Mouse (Mus musculus) neural tube, embryonic 14.5 days (tissue): ENCODE data around the gene Aox2. TPM values are rescaled to one million over a fixed set of nuclear protein-coding genes. Genes with fewer than 3 reads are reported as not detected.
"Not testable (repeated sequence)": the region's sequence is repeated elsewhere in the genome, so short reads cannot be mapped to it uniquely, and the experiment has no call there.

Experiments used
- ATAC-seq: fragments of 200-750 bp; cut with Nextera tagmentation; 2 replicates; pipeline ENCODE4 v1.8.0; 2017; ENCODE audit warnings: low read depth, mild to moderate bottlenecking, moderate TSS enrichment, moderate library complexity
- H3K27ac ChIP-seq: fragments of 300-500 bp; sonication (generic); 2 replicates; pipeline ENCODE4 v1.5.1; 2014; ENCODE audit warnings: low read depth, mild to moderate bottlenecking, control low read depth, low read length, moderate library complexity, mixed read lengths
- H3K27me3 ChIP-seq: fragments of 300-500 bp; sonication (generic); 2 replicates; pipeline ENCODE4 v1.6.1; 2014; ENCODE audit warnings: low read length; ENCODE audit not compliant: control insufficient read depth, insufficient read depth
- H3K36me3 ChIP-seq: fragments of 300-500 bp; sonication (generic); 2 replicates; pipeline ENCODE4 v1.6.1; 2014; ENCODE audit warnings: low read length, mixed read lengths; ENCODE audit not compliant: control insufficient read depth, insufficient read depth
- H3K4me1 ChIP-seq: fragments of 300-500 bp; sonication (generic); 2 replicates; pipeline ENCODE4 v1.6.1; 2014; ENCODE audit warnings: low read length; ENCODE audit not compliant: control insufficient read depth, insufficient read depth
- H3K4me2 ChIP-seq: fragments of 300-500 bp; sonication (generic); 2 replicates; pipeline ENCODE4 v1.6.1; 2014; ENCODE audit warnings: mild to moderate bottlenecking, low read depth, low read length, control low read depth
- H3K4me3 ChIP-seq: fragments of 300-500 bp; sonication (generic); 2 replicates; pipeline ENCODE4 v1.5.1; 2014; ENCODE audit warnings: low read depth, low read length, control low read depth, mixed read lengths
- H3K9ac ChIP-seq: fragments of 300-500 bp; sonication (generic); replicated peaks from 2 replicates; pipeline ENCODE4 v1.6.1; 2014; ENCODE audit warnings: low read depth, mild to moderate bottlenecking, control low read depth, low read length, mixed read lengths
- H3K9me3 ChIP-seq: fragments of 300-500 bp; sonication (generic); 2 replicates; pipeline ENCODE4 v1.6.1; 2016; ENCODE audit warnings: low read length; ENCODE audit not compliant: control insufficient read depth
- WGBS: fragments of 180-500 bp; shearing (Covaris S2); extraction: QIAGEN DNeasy Blood & Tissue Kit; methylation state at CpG from one replicate; pipeline ENCODE4 v1.1.7; 2014; 5-methylcytosine and 5-hydroxymethylcytosine counted together
- polyA plus RNA-seq: library from polyadenylated mRNA; unstranded; fragments of >200 nt; fragmentation: Nextera tagmentation; extraction: Ambion mirVana; gene quantifications from 2 replicates; pipeline ENCODE4 v1.2.1, GENCODE M21; 2014

Gene Aox2
- polyA plus RNA-seq, 1 experiment from 2014 or later, result not detected

GRCm38 (mm10) chr1:58348712-58349111 is 70.6 kb downstream of the Aox2 start:
- no peaks in the 10 kb centered on the region for H3K4me1 ChIP-seq
- no peaks in the 10 kb centered on the region for H3K9me3 ChIP-seq
- H3K27ac ChIP-seq, result no peak overlapping the region
- H3K27me3 ChIP-seq, result no peaks in the 10 kb centered on the region
- H3K4me2 ChIP-seq, result no peak overlapping the region
- H3K4me3 ChIP-seq, result no peak overlapping the region
- H3K36me3 ChIP-seq, result no peaks in the 10 kb centered on the region
- WGBS, result 83% methylated on average over 6 of the region's 6 CpGs
- no peak for ATAC-seq
- no peak overlapping the region for H3K9ac ChIP-seq

DNA sequence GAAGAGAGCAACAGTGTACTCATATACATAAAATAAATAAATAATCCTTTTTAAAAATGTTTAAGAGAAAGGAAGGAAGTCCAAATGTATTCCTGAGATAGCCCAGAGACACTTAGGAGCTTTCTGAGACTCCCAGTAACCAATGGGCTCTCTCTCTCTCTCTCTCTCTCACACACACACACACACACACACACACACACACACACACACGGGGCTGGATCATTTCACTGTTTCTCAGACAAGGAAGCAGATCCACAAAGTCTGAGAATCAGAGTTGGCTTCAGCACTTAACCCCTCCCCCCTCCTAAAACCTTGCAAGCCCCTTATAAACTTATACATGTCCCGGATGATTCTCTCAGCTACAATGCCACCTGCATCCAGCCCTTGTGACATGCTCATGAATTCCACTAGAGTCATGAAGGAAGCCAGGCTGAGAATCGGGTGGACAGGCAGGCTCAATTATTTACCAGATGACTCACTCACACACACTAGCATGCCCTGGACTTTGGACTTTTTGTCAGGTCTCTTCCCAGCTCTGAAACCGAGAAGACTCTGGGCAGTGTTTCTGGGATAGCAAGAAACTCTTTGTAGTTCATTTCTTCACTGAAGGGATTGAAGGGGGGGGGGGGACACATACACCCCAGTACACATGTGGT is 75.2 kb downstream of the Aox2 start:
- no peak for ATAC-seq
- Histone ChIP-seq H3K4me3 (no peak overlapping the region), H3K36me3 (no peaks in the 10 kb centered on the region), H3K27me3 (no peaks in the 10 kb centered on the region), H3K9ac (no peak overlapping the region), H3K4me2 (no peak overlapping the region), H3K9me3 (no peaks in the 10 kb centered on the region), H3K4me1 (no peaks in the 10 kb centered on the region), H3K27ac (no peak overlapping the region)
- WGBS, result 75% methylated on average over 4 of the region's 4 CpGs

GRCm38 (mm10) chr1:58358958-58359901 is 81.1 kb downstream of the Aox2 start:
- Histone ChIP-seq H3K27me3 (no peaks in the 10 kb centered on the region), H3K4me2 (no peak overlapping the region), H3K4me1 (no peaks in the 10 kb centered on the region), H3K36me3 (no peaks in the 10 kb centered on the region), H3K9me3 (no peaks in the 10 kb centered on the region), H3K9ac (no peak overlapping the region), H3K27ac (no peak overlapping the region), H3K4me3 (no peak overlapping the region)
- ATAC-seq, result no peak
- WGBS, result 71% methylated on average over 19 of the region's 19 CpGs

DNA sequence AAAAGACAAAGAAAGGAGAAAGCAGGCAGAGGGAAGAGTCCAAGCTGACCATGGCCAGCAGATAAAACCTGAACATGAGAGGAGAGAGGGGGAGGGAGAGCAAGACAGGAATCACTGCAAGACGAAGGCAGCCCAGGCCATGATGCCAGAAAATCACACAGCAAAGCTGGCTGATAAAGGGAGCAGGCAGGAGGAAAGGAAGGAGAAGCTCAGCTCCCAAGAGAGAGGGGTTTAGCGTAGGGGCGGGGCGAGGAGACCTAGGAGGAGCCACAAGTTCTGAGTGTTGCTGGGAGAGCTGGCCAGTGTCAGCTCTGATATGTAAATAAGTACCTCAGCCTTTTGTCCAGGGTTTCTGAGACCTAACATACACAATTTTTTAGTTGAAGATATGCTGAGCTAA is 84.2 kb downstream of the Aox2 start:
- WGBS, result 70% methylated on average over 4 of the region's 4 CpGs
- no peak overlapping the region for H3K9ac ChIP-seq
- H3K4me3 ChIP-seq, result no peak overlapping the region
- H3K4me1 ChIP-seq, result no peaks in the 10 kb centered on the region
- ATAC-seq, result no peak
- no peak overlapping the region for H3K27ac ChIP-seq
- no peaks in the 10 kb centered on the region for H3K27me3 ChIP-seq
- H3K4me2 ChIP-seq, result no peak overlapping the region
- H3K9me3 ChIP-seq, result no peaks in the 10 kb centered on the region
- no peaks in the 10 kb centered on the region for H3K36me3 ChIP-seq

DNA sequence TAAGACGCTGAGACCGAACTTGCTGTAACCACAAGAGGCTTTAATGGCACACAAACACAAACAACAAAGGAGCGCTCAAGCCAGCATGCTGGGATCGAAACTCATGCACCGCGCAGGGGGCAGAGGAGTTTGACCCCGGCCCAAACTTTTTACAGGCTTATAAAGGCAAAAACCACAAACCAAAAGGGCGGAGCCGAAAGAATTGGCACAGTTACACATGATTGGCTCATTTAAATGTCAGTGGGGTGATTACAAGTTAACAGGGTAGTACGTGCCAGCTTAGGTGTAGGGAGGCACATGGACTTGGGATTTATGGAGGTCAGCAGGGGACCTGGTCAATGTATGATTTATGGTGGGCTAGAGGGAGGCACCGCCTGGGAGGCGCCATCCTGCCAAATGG is 86.4 kb downstream of the Aox2 start:
- Histone ChIP-seq H3K27ac (no peak overlapping the region), H3K9me3 (no peaks in the 10 kb centered on the region), H3K4me2 (no peak overlapping the region), H3K4me3 (no peak overlapping the region), H3K9ac (no peak overlapping the region), H3K27me3 (no peaks in the 10 kb centered on the region), H3K4me1 (no peaks in the 10 kb centered on the region), H3K36me3 (no peaks in the 10 kb centered on the region)
- no peak for ATAC-seq
- 87% methylated on average over 12 of the region's 12 CpGs for WGBS

- H3K9ac ChIP-seq, result no peak overlapping the region
- no peaks in the 10 kb centered on the region for H3K36me3 ChIP-seq
- no peak overlapping the region for H3K27ac ChIP-seq
- H3K4me3 ChIP-seq, result no peak overlapping the region
- no peaks in the 10 kb centered on the region for H3K4me1 ChIP-seq
- H3K27me3 ChIP-seq, result no peaks in the 10 kb centered on the region
- no peaks in the 10 kb centered on the region for H3K9me3 ChIP-seq
- 98% methylated on average over 3 of the region's 3 CpGs for WGBS
- no peak overlapping the region for H3K4me2 ChIP-seq
- no peak for ATAC-seq
These were observed 87.7 kb downstream of the Aox2 start for GRCm38 (mm10) chr1:58365829-58366228.

DNA sequence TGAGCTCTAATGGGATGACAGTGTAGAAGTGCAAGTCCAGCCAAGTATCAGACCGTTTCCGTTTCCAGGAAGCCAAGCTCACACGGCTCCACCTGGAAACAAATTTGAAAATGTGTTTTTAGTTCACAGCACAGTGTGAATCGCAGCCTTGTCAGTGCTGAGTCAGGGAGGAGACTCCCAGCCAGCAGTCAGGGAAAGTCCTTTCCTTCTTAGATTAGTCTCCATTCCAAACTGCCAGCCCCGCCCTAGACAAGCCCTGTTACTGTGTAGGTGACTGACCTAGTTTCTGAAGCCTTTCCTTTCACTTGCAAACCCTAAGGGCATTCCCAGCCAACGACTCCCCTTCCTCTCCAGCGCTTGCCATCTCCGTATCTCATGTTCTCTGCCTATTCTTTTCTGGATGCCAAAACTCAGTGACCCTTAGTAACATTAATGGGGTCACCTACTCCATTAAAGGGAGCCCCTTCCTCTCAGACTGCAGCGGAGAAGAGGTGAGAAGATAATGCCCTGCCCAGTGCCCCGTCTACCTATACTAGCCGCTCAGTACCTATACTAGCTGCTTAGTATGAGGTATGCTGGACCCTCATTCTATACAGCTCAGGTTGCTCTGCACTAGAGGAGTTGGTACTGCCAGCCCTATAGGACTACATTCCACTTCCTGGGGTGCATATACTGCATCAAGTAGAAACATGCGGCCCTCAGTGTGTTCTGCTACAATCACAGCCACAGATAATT is 88.8 kb downstream of the Aox2 start:
- Histone ChIP-seq H3K4me2 (no peak overlapping the region), H3K27me3 (no peaks in the 10 kb centered on the region), H3K9me3 (no peaks in the 10 kb centered on the region), H3K4me1 (no peaks in the 10 kb centered on the region), H3K36me3 (no peaks in the 10 kb centered on the region), H3K4me3 (no peak overlapping the region), H3K9ac (no peak overlapping the region), H3K27ac (no peak overlapping the region)
- 82% methylated on average over 12 of the region's 12 CpGs for WGBS
- ATAC-seq, result no peak; the same call in 1 of the 2 replicates

GRCm38 (mm10) chr1:58369716-58370115 is 91.6 kb downstream of the Aox2 start:
- no peaks in the 10 kb centered on the region for H3K4me1 ChIP-seq
- no peaks in the 10 kb centered on the region for H3K27me3 ChIP-seq
- WGBS, result 72% methylated on average over 2 of the region's 2 CpGs
- H3K27ac ChIP-seq, result no peak overlapping the region
- H3K4me3 ChIP-seq, result no peak overlapping the region
- H3K36me3 ChIP-seq, result no peaks in the 10 kb centered on the region
- no peaks in the 10 kb centered on the region for H3K9me3 ChIP-seq
- no peak for ATAC-seq
- H3K9ac ChIP-seq, result no peak overlapping the region
- no peak overlapping the region for H3K4me2 ChIP-seq

- not testable (repeated sequence) for H3K27me3 ChIP-seq, H3K4me1 ChIP-seq, ATAC-seq, H3K9me3 ChIP-seq, H3K27ac ChIP-seq, H3K9ac ChIP-seq, H3K4me2 ChIP-seq, H3K4me3 ChIP-seq, H3K36me3 ChIP-seq
- WGBS, result 94% methylated on average over 2 of the region's 2 CpGs
These were observed 96.1 kb downstream of the Aox2 start for GRCm38 (mm10) chr1:58374266-58374665.
